Mouse (Mus musculus) cerebellum, adult 2 months (tissue): Measurements from ENCODE around the gene Trank1. TPM values are rescaled to one million over a fixed set of nuclear protein-coding genes. Genes with fewer than 3 reads are reported as not detected.

Experiments used
- DNase-seq, 2 experiments: peaks; one replicate each; pipeline ENCODE4 v3.0.0; 2021
- H3K27ac ChIP-seq: fragments of 200-500 bp; 2 replicates; pipeline ENCODE4 v1.5.1; 2012; ENCODE audit warnings: low read length, control low read depth, inconsistent platforms; ENCODE audit not compliant: insufficient read depth
- H3K27me3 ChIP-seq: fragments of 200-500 bp; 2 replicates; pipeline ENCODE4 v1.6.1; 2012; ENCODE audit warnings: inconsistent platforms, mild to moderate bottlenecking, low read length, moderate library complexity; ENCODE audit not compliant: control insufficient read depth, insufficient read depth
- H3K4me1 ChIP-seq: fragments of 200-500 bp; 2 replicates; pipeline ENCODE4 v1.6.1; 2011; ENCODE audit warnings: low read length; ENCODE audit not compliant: control insufficient read depth, insufficient read depth
- H3K4me3 ChIP-seq: fragments of 200-500 bp; replicated peaks from 2 replicates; pipeline ENCODE3; 2011; ENCODE audit warnings: mild to moderate bottlenecking, low read depth, low read length, control low read depth; ENCODE audit not compliant: insufficient read depth
- CTCF ChIP-seq: fragments of 200-500 bp; IDR thresholded peaks from 2 replicates; pipeline ENCODE4 v1.5.1; 2011; ENCODE audit warnings: low read depth, mild to moderate bottlenecking, control low read depth, low read length, moderate library complexity, borderline replicate concordance; ENCODE audit not compliant: insufficient read depth
- POLR2A ChIP-seq: fragments of 200-500 bp; IDR thresholded peaks from 2 replicates; pipeline ENCODE4 v1.6.1; 2011; ENCODE audit warnings: low read length, control low read depth, borderline replicate concordance; ENCODE audit not compliant: insufficient read depth
- WGBS: fragments of 180-500 bp; shearing (Covaris S2); methylation state at CpG from one replicate; pipeline ENCODE4 v1.1.7; 2018; 5-methylcytosine and 5-hydroxymethylcytosine counted together
- polyA plus RNA-seq: library from polyadenylated mRNA; depleted of rRNA; stranded (reverse); fragments of >200 nt; gene quantifications from 2 replicates; pipeline ENCODE4 v1.2.3, GENCODE M21; 2012

Gene Trank1
- polyA plus RNA-seq, 1 experiment: 93.4 TPM

GRCm38 (mm10) chr9:111311843-111312441 lies 403 bp downstream of the Trank1 start:
- TF ChIP-seq CTCF: no peak
- TF ChIP-seq POLR2A: no peak
- Histone ChIP-seq H3K27me3 (peaks cover 4% of the 10 kb centered on the region), H3K4me1 (no peaks in the 10 kb centered on the region), H3K4me3 (peak overlapping the region; percentile 57), H3K27ac (no peak overlapping the region)
- WGBS: 1% methylated on average over 80 of the region's 98 CpGs
- DNase-seq: peak in 1 of 2 experiments; percentile 9

- WGBS: 1% methylated on average over 57 of the region's 59 CpGs
- TF ChIP-seq CTCF (no peak), POLR2A (no peak)
- Histone ChIP-seq H3K4me3 (peak overlapping the region; percentile 57), H3K27ac (no peak overlapping the region), H3K27me3 (peaks cover 4% of the 10 kb centered on the region), H3K4me1 (no peaks in the 10 kb centered on the region)
- DNase-seq: peak; percentile 3 to 34
Measured at GRCm38 (mm10) chr9:111312442-111313141, 1.1 kb downstream of the Trank1 start.

GRCm38 (mm10) chr9:111313299-111313698 lies 1.8 kb downstream of the Trank1 start:
- no peaks in the 10 kb centered on the region for H3K4me1 ChIP-seq
- no peak overlapping the region for H3K27ac ChIP-seq
- DNase-seq: no peak
- TF ChIP-seq CTCF (no peak), POLR2A (no peak)
- H3K4me3 ChIP-seq: no peak overlapping the region
- WGBS: 17% methylated on average over 6 of the region's 6 CpGs
- H3K27me3 ChIP-seq: peaks cover 4% of the 10 kb centered on the region

GRCm38 (mm10) chr9:111313793-111314192 lies 2.3 kb downstream of the Trank1 start:
- H3K4me1 ChIP-seq: no peaks in the 10 kb centered on the region
- TF ChIP-seq POLR2A: no peak
- no peak for TF ChIP-seq CTCF
- peaks cover 4% of the 10 kb centered on the region for H3K27me3 ChIP-seq
- H3K27ac ChIP-seq: no peak overlapping the region
- 28% methylated on average over 5 of the region's 5 CpGs for WGBS
- no peak for DNase-seq
- no peak overlapping the region for H3K4me3 ChIP-seq

- H3K4me1 ChIP-seq: no peaks in the 10 kb centered on the region
- peak; percentile 74 for TF ChIP-seq CTCF
- no peak for TF ChIP-seq POLR2A
- WGBS: 44% methylated on average over 5 of the region's 5 CpGs
- peak; percentile 21 to 54 for DNase-seq
- peaks cover 4% of the 10 kb centered on the region for H3K27me3 ChIP-seq
- no peak overlapping the region for H3K4me3 ChIP-seq
- H3K27ac ChIP-seq: no peak overlapping the region
Measured at GRCm38 (mm10) chr9:111314219-111314618, 2.7 kb downstream of the Trank1 start.

- Histone ChIP-seq H3K27ac (no peak overlapping the region), H3K4me1 (no peaks in the 10 kb centered on the region), H3K4me3 (no peak overlapping the region), H3K27me3 (no peaks in the 10 kb centered on the region)
- TF ChIP-seq POLR2A (no peak), CTCF (no peak)
- DNase-seq: no peak
- WGBS: 85% methylated on average over 4 of the region's 4 CpGs
Measured at GRCm38 (mm10) chr9:111320912-111321311, 9.4 kb downstream of the Trank1 start.

- H3K27me3 ChIP-seq: no peaks in the 10 kb centered on the region
- DNase-seq: no peak
- no peak overlapping the region for H3K4me3 ChIP-seq
- no peaks in the 10 kb centered on the region for H3K4me1 ChIP-seq
- no peak for TF ChIP-seq POLR2A
- H3K27ac ChIP-seq: no peak overlapping the region
- WGBS: 85% methylated on average over 2 of the region's 2 CpGs
Measured at GRCm38 (mm10) chr9:111324881-111325280, 13.3 kb downstream of the Trank1 start.

GRCm38 (mm10) chr9:111329881-111330280 lies 18.3 kb downstream of the Trank1 start:
- Histone ChIP-seq H3K27me3 (no peaks in the 10 kb centered on the region), H3K4me3 (no peak overlapping the region), H3K27ac (no peak overlapping the region), H3K4me1 (peaks cover 3% of the 10 kb centered on the region; the same call in 1 of the 2 replicates)
- no peak for DNase-seq
- TF ChIP-seq POLR2A: no peak
- no peak for TF ChIP-seq CTCF
- WGBS: 93% methylated on average over 4 of the region's 4 CpGs
